Mouse (Mus musculus): ENCODE measurements at regions not wholly inside any gene's neighbourhood (a gene's known extent, or its start where the extent isn't known, plus 50 kb on each side); places are given as distances from the start of the nearest gene placed in this dataset.

DNA sequence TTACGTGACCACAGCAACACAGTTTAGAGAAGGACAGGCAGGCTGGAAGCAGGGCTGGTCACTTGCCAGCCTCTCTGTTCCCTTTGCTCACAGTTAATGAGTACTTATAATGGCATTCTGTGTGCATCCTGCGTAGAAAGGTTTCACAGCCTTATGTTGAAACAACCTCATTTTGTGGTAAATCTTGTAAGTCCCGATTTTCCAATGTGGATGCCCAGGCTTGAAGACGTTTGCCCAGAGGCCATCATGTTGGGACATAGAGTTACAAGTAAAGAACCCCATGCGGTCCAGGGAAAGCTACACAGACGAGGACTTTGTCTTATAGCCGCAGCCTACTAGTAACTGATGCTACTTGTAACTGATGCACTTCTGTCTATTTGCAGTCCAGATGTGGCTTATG lies 100.4 kb upstream of the Lhx8 start:
- H3K36me3 ChIP-seq (ENCODE audit: control insufficient read depth, insufficient read depth) = no peaks in the 10 kb centered on the region

GRCm38 (mm10) chr3:154429666-154430065 lies 99.2 kb upstream of the Lhx8 start:
- Histone ChIP-seq H3K4me1 (replicated peaks; ENCODE audit: control insufficient read depth, insufficient read depth, low read length) (no peaks in the 10 kb centered on the region), H3K36me3 (ENCODE audit: control insufficient read depth, insufficient read depth) (no peaks in the 10 kb centered on the region), H3K4me2 (replicated peaks; ENCODE audit: low read depth) (no peak overlapping the region), H3K4me3 (ENCODE audit: low read depth, low read length) (no peak overlapping the region), H3K27ac (ENCODE audit: low read depth, low read length) (no peak overlapping the region), H3K9ac (ENCODE audit: low read depth, low read length) (no peak overlapping the region), H3K27me3 (replicated peaks; ENCODE audit: control insufficient read depth, insufficient read depth, low read length) (no peaks in the 10 kb centered on the region), H3K9me3 (ENCODE audit: control insufficient read depth) (no peaks in the 10 kb centered on the region)
- TF ChIP-seq CTCF (IDR thresholded peaks at IDR 0.05; ENCODE audit: low read depth) = no peak
- WGBS = 93% methylated on average over 6 of the region's 6 CpGs
- ATAC-seq = no peak

More for the DNA sequence above, 100.4 kb upstream of the Lhx8 start:
- no peak for TF ChIP-seq CTCF (IDR thresholded peaks at IDR 0.05; ENCODE audit: low read depth)
- no peak overlapping the region for H3K9ac ChIP-seq (ENCODE audit: low read depth, low read length)
- no peaks in the 10 kb centered on the region for H3K4me1 ChIP-seq (replicated peaks; ENCODE audit: control insufficient read depth, insufficient read depth, low read length)
- H3K4me2 ChIP-seq (replicated peaks; ENCODE audit: low read depth) = no peak overlapping the region
- ATAC-seq = no peak
- H3K9me3 ChIP-seq (ENCODE audit: control insufficient read depth) = no peaks in the 10 kb centered on the region
- H3K27me3 ChIP-seq (replicated peaks; ENCODE audit: control insufficient read depth, insufficient read depth, low read length) = no peaks in the 10 kb centered on the region
- no peak overlapping the region for H3K27ac ChIP-seq (ENCODE audit: low read depth, low read length)
- 88% methylated on average over 7 of the region's 7 CpGs for WGBS
- no peak overlapping the region for H3K4me3 ChIP-seq (ENCODE audit: low read depth, low read length)

GRCm38 (mm10) chr3:154424589-154424988 lies 94.1 kb upstream of the Lhx8 start:
- H3K9me3 ChIP-seq (ENCODE audit: control insufficient read depth) = no peaks in the 10 kb centered on the region
- TF ChIP-seq CTCF (IDR thresholded peaks at IDR 0.05; ENCODE audit: low read depth) = no peak
- H3K4me1 ChIP-seq (replicated peaks; ENCODE audit: control insufficient read depth, insufficient read depth, low read length) = no peaks in the 10 kb centered on the region
- H3K27me3 ChIP-seq (replicated peaks; ENCODE audit: control insufficient read depth, insufficient read depth, low read length) = no peaks in the 10 kb centered on the region
- no peaks in the 10 kb centered on the region for H3K36me3 ChIP-seq (ENCODE audit: control insufficient read depth, insufficient read depth)
- no peak overlapping the region for H3K4me3 ChIP-seq (ENCODE audit: low read depth, low read length)
- H3K27ac ChIP-seq (ENCODE audit: low read depth, low read length) = no peak overlapping the region
- no peak overlapping the region for H3K4me2 ChIP-seq (replicated peaks; ENCODE audit: low read depth)
- ATAC-seq = no peak
- H3K9ac ChIP-seq (ENCODE audit: low read depth, low read length) = no peak overlapping the region
- WGBS = 72% methylated on average over 5 of the region's 5 CpGs

DNA sequence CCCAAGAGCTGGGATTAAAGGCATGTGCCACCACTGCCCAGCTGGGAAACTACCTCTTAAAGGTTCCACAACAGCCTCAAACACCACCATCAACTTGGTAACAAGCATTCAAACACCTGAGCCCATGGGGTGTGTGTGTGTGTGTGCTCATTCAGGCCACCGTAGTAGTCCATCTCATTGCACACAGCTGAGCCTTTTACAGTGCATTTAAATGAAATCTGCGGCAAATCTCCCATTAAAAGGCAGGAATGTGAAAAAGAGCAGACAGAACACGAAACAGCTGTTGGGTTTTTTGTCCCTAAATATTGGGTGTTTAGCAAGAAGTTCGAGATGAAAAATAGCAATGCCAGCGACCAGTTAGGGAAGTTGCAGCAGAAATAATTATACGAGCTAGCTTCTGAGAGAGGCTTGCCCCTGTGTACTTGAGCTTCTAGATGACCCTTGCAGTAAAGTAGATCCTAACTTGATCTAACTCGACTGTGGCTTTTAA lies 91.0 kb upstream of the Lhx8 start:
- ATAC-seq = no peak
- H3K4me2 ChIP-seq (replicated peaks; ENCODE audit: low read depth) = no peak overlapping the region
- no peaks in the 10 kb centered on the region for H3K36me3 ChIP-seq (ENCODE audit: control insufficient read depth, insufficient read depth)
- no peak overlapping the region for H3K9ac ChIP-seq (ENCODE audit: low read depth, low read length)
- no peak for TF ChIP-seq CTCF (IDR thresholded peaks at IDR 0.05; ENCODE audit: low read depth)
- H3K4me3 ChIP-seq (ENCODE audit: low read depth, low read length) = no peak overlapping the region
- no peaks in the 10 kb centered on the region for H3K27me3 ChIP-seq (replicated peaks; ENCODE audit: control insufficient read depth, insufficient read depth, low read length)
- H3K27ac ChIP-seq (ENCODE audit: low read depth, low read length) = no peak overlapping the region
- WGBS = 62% methylated on average over 7 of the region's 7 CpGs
- no peaks in the 10 kb centered on the region for H3K9me3 ChIP-seq (ENCODE audit: control insufficient read depth)
- no peaks in the 10 kb centered on the region for H3K4me1 ChIP-seq (replicated peaks; ENCODE audit: control insufficient read depth, insufficient read depth, low read length)

- TF ChIP-seq CTCF (IDR thresholded peaks at IDR 0.05; ENCODE audit: low read depth) = no peak
- no peaks in the 10 kb centered on the region for H3K4me1 ChIP-seq (replicated peaks; ENCODE audit: control insufficient read depth, insufficient read depth, low read length)
- H3K27ac ChIP-seq (ENCODE audit: low read depth, low read length) = no peak overlapping the region
- H3K9ac ChIP-seq (ENCODE audit: low read depth, low read length) = no peak overlapping the region
- no peaks in the 10 kb centered on the region for H3K27me3 ChIP-seq (replicated peaks; ENCODE audit: control insufficient read depth, insufficient read depth, low read length)
- no peaks in the 10 kb centered on the region for H3K36me3 ChIP-seq (ENCODE audit: control insufficient read depth, insufficient read depth)
- H3K4me2 ChIP-seq (replicated peaks; ENCODE audit: low read depth) = no peak overlapping the region
- no peaks in the 10 kb centered on the region for H3K9me3 ChIP-seq (ENCODE audit: control insufficient read depth)
- ATAC-seq = no peak
- 68% methylated on average over 4 of the region's 4 CpGs for WGBS
- H3K4me3 ChIP-seq (ENCODE audit: low read depth, low read length) = no peak overlapping the region
Measured at GRCm38 (mm10) chr3:154418177-154418832, 87.8 kb upstream of the Lhx8 start.

GRCm38 (mm10) chr3:154414358-154414757 lies 83.9 kb upstream of the Lhx8 start:
- no peak for ATAC-seq
- Histone ChIP-seq H3K4me3 (ENCODE audit: low read depth, low read length) (no peak overlapping the region), H3K36me3 (ENCODE audit: control insufficient read depth, insufficient read depth) (no peaks in the 10 kb centered on the region), H3K4me1 (replicated peaks; ENCODE audit: control insufficient read depth, insufficient read depth, low read length) (no peaks in the 10 kb centered on the region), H3K27me3 (replicated peaks; ENCODE audit: control insufficient read depth, insufficient read depth, low read length) (no peaks in the 10 kb centered on the region), H3K9ac (ENCODE audit: low read depth, low read length) (no peak overlapping the region), H3K4me2 (replicated peaks; ENCODE audit: low read depth) (no peak overlapping the region), H3K27ac (ENCODE audit: low read depth, low read length) (no peak overlapping the region), H3K9me3 (ENCODE audit: control insufficient read depth) (no peaks in the 10 kb centered on the region)
- no peak for TF ChIP-seq CTCF (IDR thresholded peaks at IDR 0.05; ENCODE audit: low read depth)
- 73% methylated on average over 3 of the region's 3 CpGs for WGBS
